Mouse (Mus musculus): ENCODE measurements around the gene Hoxc6.
A peak's percentile ranks its signal among the peaks of the same experiment; 100 is the strongest.

Gene Hoxc6

DNA sequence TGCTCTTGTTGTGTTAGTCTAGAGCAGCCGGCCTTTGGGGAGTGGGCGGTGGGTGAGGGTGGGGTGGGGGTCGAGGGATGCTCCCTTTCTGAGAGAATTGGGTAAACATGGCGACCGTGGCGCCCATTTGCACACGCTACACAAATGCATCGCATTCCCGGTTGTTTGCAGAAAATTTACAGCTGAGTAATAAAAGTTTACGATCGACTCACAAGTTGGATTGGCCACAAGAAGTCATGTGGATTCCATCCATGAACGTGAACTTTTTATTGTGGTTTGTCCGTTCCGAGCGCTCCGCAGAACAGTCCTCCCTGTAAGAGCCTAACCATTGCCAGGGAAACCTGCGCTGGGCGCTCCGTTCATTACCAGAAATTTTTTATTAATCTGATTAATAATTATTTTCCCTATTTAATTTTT lies at the start of gene Hoxc6:
Gene Hoxc6, plus strand, starts transcription at position 319 of the 417 bp plus-strand sequence.
- no peak for DNase-seq

DNA sequence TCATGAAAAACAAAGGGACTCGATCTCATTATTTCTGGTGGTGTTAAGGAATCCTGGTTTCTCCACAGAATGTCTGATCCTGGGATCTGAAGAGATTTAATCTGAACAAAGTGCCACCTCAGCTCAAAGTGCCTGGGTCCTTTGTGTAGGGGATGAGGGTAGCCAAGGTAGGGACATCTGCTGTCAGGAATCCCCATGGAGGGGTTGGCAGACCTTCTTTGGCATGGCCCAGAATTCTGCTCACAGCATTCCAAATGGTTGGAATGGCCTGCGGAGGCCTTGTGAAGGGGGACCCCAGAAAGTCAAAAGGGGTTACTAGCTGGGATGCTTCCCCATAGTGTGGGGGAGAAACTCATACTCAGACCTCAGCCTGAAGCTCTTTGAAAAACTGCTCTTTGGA lies 49.2 kb upstream of the Hoxc6 start:
- no peak for DNase-seq

DNA sequence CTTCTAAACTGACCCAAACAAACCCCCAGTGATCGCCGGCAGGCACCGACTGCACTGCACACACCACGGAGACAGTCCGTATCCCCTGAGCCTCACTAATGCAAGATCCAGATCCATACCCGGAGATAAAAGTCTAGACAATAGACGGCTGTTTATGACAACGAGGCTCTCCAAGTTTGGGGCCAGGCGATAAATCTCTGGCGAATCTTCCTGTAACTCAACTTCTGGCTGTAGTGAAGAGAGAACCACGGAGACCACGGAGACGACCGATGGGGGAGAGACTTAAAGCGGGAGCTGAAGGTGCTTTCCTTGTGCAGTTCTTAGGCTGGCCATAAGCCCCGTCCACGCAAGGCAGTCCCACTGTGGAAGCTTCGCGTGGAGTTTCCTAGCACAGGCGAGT lies 48.4 kb upstream of the Hoxc6 start:
- no peak for DNase-seq

DNA sequence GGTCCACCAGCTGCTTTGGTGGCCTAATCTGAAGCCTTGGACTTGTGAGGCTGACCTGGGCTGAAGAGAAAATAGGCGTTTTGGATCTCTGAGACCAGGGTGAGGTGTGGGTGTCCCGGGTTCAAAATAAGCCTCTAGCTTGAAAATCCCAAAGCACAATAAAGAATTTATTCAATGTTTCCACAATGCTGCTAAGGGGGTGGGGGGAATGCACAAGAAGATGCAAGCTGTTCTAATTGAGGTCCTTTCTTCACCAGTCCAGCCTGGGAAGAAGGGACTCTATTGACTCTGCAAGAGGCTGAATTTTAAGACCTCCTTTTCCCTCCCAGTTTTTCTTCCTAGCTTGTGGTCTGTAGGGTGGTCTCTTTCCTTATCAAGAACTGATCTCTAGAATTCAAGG lies 47.2 kb upstream of the Hoxc6 start:
- DNase-seq: no peak

DNA sequence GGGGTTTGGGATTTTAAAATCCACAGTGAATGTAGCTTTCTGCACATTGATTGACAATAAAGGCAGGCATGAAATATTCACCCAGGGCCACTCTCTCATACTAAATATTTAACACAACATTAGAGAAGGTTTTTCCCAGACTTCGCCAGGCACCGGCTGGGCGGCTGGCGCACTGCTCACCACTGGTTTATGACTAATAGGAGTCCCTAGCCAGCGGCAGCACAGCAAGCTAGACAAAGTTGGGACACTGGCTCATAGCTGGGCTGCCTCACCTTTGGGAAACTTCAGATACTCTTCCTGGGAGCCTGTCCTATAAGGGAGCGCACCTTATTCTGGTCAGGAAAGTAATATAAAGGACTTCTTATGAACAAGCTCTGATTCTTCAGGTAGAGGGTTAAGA lies 44.5 kb upstream of the Hoxc6 start:
- DNase-seq: no peak

DNA sequence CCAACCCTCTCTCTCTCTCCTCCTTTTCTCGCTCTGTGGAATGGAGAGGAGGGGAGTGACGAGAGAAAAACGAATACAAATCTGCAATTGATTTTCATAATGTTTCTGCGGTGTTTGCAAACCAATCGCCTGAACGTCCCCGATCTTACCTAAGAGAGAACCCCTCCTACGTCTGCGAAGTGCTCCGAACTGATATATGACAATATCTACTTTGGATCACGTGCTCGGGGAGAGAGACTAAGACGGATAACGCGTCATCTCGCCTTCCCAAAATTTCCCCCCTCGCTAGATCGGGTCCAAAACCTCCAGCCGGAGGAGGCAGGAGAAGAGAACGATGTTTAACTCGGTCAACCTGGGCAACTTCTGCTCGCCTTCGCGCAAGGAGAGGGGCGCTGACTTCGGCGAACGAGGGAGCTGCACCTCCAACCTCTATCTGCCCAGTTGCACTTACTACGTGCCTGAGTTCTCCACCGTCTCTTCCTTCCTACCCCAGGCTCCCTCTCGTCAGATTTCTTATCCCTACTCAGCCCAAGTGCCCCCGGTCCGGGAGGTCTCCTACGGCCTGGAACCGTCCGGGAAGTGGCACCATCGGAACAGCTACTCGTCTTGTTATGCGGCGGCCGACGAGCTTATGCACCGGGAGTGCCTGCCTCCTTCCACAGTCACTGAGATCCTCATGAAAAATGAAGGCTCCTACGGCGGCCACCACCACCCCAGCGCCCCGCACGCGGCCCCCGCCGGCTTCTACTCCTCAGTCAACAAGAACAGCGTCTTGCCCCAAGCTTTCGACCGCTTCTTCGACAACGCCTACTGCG lies 43.7 kb upstream of the Hoxc6 start, which contains the start of gene Hoxc11:
Gene Hoxc11, plus strand, starts transcription at position 236 of the 815 bp plus-strand sequence.
- DNase-seq: no peak

DNA sequence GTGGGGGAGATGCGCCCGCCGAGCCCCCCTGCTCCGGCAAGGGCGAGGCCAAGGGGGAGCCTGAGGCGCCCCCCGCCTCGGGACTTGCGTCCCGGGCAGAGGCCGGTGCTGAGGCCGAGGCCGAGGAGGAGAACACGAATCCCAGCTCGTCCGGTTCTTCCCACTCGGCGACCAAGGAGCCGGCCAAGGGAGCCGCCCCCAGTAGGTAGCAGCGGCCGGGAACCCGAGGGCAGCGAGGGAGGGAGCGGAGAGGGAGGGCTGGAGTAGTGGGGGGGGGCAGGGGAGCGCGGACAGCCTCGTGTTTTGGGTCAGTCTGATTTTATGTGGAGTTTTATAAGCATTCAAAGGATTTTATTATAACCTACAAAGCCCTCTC lies 43.1 kb upstream of the Hoxc6 start:
- no peak for DNase-seq

DNA sequence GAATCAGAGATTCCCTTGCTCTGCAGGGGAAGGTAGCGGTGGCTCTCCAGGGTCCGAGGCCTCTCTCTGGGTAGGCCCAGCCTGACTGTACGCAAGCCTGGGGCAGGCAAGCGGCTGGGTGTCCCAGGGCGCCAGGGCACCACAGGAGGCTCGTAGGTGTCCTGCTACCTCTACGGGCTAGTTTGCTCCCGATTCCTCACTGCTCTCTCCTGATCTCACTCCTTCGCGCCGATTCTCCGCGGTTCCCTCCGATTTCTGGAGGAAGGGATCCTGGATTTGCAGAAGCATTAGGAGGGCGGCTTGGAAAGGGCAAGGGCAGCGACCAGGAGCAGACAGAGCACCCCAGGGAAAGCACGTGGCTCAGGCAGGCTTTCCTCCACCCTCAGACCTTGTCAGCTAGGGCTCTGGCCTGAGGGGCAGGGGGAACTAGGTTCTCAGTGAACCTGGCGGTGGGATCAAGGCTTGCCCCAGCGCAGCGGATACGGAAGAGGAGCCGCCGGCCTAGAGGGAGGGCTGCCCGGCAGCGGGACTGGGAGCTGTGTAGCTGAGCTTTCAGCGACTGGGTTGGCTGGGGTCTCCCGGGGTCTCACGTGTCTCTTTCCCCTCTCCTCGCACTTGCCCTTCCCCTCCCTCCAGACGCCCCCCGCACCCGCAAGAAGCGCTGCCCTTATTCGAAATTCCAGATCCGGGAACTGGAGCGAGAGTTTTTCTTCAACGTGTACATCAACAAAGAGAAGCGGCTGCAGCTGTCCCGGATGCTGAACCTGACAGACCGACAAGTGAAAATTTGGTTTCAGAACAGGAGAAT lies 42.0 kb upstream of the Hoxc6 start:
- DNase-seq: no peak

DNA sequence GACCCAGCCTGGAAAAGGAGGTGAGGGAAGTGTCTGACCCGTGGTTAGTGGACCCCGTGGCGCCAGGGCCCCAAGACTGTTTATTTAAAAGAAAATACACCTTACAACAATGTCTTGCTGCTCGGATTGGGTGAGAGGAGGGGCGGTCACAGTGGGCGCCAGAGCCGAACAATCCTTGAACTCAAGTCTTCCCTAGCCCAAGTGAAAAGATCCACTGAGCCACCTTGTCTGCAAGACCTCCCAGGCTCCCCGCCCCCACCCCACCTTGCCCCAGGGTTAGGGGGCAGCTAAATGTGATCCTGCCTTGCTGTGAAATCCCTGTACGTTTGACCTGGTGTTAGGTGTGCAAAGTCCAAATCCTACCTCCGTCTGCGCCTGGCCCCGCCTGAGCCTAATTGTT lies 41.2 kb upstream of the Hoxc6 start:
- DNase-seq: no peak

DNA sequence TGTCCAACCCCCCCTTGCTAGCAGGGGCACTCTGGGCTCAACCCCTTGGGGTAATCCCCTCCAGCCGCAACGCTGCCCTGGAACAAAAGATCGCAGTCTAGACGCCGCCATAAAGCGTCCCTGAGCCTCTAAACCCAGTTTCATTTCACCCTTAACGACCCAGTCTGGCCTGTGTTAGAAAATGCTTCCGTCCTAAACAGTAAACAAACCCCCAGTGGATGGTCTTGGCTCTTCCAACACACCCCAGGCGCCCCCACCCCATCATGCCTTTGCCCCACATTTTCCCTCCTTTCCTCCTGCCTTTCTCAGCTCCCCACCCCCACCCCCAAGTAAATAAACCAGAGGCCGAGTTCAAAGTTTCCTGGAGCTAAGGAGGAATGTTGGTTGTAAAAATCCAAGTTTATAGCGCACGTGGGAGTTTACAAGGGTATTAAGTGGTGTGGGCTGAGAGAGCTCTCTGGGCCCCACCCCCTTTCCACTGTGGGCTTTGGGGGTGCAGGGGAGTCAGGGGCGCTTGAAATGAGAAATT lies 38.3 kb upstream of the Hoxc6 start:
- no peak for DNase-seq

DNA sequence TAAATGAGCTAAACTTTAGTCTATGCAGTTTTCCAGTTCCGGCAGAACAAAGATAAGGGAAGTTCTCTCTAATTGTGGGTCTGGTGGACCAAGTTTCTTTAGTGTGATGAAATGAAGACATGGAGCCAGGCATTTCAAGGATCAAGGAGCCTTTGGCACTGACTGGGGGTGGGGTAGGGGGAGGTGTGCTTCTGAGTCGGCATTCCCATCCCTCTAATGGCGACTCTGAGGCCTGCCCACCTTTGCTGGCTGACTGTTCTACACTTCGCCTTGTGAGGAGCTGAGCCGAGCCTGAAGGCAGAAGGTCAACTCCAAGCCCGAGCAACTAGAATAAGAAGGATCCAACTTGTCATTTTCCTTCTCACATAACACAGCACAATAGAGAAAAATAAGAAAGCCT lies 36.3 kb upstream of the Hoxc6 start:
- no peak for DNase-seq

DNA sequence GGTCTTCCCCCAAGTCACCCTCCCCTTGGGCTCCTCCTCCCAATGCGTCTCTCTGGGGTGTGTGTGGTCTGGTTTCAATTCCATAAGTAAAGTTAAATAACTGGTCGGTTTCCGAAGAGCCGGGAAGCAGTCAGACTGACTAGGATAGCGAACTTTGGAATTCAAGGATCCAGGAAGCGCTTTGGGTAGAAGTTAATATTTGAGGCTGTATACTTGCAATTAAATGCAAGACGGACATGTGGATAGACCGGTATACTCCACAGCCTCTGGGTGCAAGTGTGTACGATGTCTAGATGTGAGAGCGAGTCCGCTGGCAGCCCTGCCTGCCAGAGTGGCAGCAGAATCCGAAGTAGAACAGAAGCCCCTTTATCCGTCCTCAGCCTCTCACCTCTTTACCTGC lies 35.6 kb upstream of the Hoxc6 start:
- DNase-seq: no peak

DNA sequence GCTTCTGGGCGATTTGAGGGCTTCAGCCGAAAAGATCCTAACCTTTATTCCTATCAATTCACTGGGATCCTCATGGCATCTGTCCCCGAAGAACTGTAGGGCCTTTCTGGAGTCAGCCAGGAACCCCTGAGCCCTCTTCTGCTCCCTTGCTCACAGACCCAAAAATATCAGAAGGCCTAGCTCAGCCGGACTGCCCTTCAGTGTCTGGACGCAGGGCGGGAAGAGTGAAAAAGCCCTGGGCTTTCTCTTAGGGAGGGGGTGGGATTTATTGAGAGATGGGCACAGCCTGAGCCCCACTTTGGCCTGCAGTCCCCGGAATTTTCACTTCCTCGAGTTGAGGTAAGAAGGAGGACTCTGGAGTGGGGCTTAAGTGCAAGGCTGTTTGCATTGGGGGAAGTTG lies 34.8 kb upstream of the Hoxc6 start:
- no peak for DNase-seq

DNA sequence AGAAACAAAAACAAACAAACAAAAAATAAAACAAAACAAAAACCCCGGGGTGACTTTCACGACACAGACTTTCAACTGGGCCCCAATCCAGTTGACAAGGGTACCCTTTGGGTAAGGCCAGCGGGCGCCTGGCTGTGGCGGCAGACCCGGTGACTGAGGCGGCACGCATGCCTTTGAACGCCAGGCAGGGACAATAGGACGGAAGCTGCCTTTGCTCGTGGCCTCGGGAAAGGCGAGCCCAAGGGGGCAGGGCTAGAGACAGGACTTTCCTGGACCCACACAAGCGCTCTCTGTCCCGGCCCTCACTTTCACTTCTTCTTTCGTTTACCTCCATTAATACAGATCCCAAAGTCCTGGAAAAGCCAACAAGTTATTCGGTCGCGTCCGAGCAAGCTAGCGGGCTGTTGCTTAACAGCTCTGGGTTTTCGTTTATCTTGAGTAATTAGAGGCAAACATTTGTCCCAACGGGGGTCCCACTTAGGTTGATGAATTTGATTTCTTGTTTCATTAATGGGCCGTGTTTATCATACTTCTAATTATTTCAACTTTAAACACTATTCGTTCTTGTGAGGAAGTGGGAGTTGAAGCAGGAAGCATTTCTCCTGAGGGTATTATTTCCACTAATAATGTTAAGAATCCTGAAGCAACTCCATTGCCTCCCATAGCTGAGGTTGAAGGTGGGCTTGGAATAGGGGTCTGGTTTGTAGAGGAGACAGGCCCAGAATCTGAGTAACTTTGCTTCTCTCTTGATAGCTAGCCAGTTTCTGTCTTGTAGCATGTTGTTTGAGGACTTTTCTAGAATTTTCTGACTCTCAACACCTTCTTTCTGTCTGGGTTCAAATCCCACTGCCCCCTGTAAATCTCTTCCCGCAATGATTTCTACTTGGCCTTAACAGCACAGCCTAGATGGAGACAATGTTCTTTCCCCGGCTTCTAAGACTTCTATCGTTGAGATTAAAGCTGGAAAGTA lies 34.1 kb upstream of the Hoxc6 start:
- DNase-seq: no peak

DNA sequence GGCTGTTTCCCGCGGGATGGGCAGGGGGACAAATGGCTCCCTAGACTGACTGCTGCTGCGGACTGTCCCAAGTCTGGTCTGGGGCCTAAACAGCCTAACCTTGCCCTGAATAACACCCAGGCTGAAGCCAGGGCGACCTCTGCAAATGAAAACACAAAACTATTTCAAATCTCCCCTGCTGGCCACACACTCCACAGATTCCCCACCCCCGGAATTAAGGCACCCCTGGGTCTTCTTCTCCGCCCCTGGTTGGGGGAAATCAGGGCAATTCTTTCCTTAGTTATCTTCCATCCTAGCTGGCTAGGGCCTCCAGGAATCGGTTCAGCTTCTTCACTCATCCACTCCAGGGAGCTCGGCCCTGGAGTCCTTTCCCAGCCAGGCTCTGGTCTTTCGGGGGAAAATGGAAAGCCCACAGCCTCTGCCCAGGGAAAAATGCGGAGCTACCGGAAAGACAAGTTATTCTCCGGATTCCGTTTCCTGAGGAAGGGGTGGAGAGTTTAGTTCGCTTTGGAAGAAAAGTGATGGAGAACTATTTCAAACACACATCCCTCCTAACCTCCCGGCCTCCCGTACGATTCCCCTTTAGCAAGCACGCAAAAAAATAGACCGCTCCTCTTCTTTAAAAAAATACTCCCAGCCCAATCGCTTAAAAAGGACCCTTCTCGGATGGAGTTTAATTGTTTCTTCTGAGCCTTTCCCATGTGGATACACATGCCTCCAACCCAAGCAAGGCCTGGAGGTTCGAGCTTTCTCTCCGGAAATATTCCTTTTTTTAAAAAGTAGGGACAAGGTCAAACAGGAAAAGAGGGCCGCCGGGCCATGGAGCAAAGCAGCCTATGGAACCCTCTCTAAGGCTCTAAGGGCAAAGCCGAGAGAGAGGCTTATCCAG lies 32.8 kb upstream of the Hoxc6 start:
- no peak for DNase-seq

DNA sequence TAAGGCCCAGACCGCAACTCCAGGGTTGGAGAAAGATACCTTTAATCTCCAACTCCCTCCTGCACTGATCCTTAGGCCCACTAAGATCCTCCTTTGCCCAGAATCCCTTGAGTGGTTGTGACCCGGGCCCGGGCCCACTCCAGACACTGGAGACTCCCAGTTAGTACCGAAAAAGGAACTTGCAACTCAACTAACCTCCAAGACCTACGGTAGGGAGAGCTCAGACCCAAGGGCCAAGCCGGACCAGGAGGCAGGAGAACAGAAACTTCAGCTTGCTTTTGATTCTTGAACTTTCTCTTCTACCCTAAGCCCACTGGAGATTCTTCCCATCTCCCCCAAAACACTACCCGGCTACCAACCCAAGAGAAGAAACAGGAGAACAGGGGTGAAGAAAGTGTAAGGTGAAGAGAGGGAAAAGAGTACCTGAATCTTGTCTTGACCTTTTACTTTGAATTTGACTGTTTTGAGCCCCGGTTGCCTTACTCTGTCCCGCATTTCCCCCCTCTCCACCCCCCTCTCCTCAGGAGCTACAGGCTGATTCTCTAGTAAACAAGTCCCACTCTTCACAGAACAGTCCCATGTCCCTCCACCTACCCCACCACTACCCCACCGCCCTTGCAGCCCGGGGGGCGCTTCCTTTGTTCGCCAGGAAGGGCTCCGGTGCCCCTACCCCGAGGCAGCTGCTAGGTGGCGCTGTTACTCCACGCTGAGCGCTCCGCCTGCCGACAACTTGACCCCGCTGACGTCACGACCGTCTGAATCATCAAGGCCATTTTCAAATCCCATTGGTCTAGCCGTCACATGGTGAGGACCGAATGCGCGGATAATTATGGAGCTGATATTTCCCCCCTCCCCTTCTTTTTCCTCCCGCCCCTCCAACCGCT lies 31.9 kb upstream of the Hoxc6 start:
- peak; percentile 53 to 58 for DNase-seq

DNA sequence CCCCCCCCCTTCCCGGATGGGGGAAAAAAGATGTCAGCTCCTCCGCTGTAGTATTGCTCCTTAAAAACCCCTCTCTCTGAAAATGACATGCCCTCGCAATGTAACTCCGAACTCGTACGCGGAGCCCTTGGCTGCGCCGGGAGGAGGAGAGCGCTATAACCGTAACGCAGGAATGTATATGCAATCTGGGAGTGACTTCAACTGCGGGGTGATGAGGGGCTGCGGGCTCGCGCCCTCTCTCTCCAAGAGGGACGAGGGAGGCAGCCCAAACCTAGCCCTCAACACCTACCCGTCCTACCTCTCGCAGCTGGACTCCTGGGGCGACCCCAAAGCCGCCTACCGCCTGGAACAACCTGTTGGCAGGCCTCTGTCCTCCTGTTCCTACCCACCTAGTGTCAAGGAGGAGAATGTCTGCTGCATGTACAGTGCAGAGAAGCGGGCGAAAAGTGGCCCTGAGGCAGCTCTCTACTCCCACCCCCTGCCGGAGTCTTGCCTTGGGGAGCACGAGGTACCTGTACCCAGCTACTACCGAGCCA lies 31.2 kb upstream of the Hoxc6 start, which contains the start of gene Hoxc10:
Gene Hoxc10, plus strand, starts transcription at position 21 of the 536 bp plus-strand sequence.
- DNase-seq: no peak

DNA sequence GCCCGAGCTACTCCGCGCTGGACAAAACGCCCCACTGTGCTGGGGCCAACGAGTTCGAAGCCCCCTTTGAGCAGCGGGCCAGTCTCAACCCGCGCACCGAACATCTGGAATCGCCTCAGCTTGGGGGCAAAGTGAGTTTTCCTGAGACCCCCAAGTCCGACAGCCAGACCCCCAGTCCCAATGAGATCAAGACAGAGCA lies 30.8 kb upstream of the Hoxc6 start, which contains the start of gene Hoxc5:
Gene Hoxc5, plus strand, starts transcription at position 132 of the 199 bp plus-strand sequence.
- DNase-seq: no peak

DNA sequence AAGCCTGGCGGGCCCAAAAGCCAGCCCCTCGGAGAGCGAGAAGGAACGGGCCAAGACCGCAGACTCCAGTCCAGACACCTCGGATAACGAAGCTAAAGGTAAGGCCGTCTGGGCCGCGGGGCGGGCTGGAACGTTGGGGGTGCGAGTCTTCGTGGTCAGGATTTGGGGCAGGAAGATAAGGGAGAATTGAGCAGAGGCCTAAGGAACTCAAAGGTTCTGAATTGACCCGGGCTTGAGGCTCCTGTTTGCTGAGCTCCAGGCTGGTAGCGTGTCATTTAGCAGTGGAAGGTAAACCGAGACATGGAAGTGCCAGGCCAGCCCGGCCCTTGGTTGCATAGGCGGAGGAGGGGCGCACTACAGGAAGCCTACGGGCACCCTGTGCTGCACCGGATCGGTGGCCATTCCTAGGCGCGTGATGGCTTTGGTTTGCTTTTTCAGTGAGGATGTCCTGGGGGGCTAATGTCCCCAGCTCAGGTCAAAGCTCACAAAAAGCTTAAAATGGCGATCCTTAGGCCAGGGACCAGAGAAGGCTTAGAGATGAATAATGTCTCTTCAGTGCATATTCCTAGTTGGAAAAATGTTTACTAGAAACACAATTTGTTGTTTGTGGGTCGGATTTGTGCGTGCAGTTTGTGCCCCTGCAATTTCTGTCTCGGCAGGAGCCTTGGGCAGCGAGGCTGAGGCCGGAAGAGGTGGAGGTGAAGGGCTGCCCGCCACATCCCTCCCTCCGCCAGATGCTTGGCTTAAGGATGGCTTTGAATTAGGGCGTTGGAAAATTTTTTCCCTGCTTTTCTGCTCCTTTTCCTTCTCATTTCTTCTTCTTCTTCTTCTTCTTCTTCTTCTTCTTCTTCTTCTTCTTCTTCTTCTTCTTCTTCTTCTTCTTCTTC lies 30.3 kb upstream of the Hoxc6 start:
- DNase-seq: no peak
